Mouse (Mus musculus) granulocyte monocyte progenitor cell, adult 5-6 weeks (primary cell): Measurements from ENCODE around the gene A930017K11Rik. TPM values are rescaled to one million over a fixed set of nuclear protein-coding genes. Genes with fewer than 3 reads are reported as not detected.

ENCODE experiments used
- ATAC-seq: replicated peaks from 2 replicates; pipeline ENCODE4 v1.8.0; 2016; ENCODE audit warnings: mild to moderate bottlenecking, moderate TSS enrichment, inconsistent platforms; ENCODE audit not compliant: poor library complexity, severe bottlenecking
- total RNA-seq, 2 experiments: library from RNA; stranded (forward) in 1 of 2; stranded (reverse) in 1 of 2; fragments of 200-712, 200-1000 nt in 1 of 2; fragments of >200 nt in 1 of 2; fragmentation: Nextera tagmentation in 1 of 2; gene quantifications; 2 replicates each; pipeline ENCODE4 v1.2.3; 2014 to 2017

A930017K11Rik gene
- total RNA-seq, 2 experiments from 2014 or later: not detected

DNA sequence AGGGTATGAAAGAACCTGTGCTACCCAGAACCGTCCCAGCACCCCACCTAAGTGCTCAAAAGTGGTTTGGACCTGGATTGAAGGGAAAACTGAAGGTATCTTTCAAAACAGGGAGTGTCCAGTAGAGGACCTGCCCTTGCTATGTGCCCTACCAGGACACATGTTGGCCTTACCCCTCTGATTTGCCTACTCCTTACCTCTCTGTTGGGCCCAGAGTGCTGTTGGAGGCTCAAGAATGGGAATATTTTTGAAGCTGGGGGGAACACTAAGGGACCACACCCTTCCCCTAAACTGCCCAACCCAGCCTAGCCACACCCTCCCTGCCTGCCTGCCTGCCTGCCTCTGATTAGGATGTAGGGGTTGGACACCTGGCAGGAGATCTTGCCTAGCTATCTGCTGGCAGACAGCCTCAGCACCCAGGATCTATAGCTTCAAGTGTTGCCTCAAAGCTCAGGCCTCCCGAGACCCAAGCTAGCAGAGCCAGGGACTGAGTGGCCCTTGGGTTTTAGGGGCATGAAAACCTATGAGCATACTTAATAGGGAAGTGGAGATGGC, 9.7 kb downstream of the A930017K11Rik start:
- no peak for ATAC-seq

DNA sequence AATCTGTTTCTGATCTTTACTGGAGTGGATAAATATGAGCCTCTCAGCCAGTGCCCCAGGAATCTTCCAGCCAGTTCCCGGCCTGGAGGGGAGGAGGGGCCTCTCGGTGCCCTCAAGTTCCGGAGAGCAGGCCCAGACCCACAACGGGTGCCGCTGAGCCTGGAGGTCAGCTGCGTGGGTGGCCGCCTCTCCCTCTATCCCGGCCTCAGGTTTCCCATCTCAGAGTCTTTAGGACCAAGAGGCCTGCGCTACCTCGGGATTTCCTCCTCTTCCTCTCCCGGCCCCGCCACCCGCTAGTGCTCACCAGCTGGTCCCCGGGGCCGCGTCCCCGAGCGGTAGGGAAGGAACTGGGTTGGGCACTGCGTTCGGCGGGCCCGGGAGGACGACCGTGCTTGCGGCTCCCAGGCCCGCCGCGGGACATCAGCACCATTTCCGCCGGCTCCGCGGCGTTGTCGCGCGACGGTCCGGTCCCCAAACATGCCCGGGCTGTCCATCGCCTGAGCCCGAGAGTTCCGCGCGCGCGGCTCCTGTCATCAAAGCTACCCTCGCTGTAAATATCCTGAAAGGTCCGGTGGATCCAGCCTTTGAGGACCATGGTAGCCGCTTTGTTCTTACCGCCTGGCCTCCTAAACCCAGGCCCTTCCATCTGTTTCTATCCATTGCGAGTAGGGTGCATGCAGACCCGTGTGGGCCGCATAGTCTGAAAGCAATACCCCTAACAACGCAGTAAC, 10.7 kb downstream of the A930017K11Rik start:
- peak; percentile 84 for ATAC-seq

DNA sequence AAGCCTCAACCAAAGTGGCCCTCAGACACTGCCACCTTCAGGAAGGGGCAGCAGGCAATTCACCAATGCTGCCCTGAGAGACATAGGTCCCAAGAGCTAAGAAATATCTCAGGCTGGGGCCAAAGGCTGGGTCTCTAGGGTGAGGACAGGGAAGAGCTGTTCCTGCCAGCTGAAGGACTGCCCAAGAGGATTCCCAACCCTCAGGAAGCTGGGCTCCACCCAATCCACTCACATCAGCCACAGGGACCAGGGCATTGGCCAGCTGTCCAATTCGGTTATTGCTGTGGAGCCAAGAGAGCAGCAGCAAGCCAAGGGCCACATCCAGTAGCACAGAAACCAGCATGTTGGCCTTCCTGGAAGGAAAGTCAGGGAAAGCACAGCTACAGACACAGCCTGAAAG, 17.8 kb downstream of the A930017K11Rik start:
- ATAC-seq: no peak

DNA sequence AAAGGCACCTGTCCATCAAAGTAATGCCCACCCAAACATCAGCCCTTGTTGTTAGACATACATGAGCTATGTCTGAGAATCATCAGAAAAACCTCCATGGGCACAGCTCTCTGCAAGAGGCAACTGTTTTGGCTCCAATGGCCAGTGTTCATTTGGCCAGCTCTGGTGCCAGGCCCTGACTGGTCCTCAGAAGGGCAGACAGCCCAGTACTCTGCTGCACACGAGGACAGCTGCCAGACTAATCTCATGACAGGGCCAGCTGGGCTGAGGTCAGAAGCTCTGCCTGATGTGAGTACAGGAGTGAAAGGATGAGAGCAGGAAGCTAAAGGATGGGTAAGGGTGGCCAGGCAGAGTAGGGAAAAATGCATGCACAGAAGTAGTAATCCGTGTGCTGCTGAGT, 27.0 kb downstream of the A930017K11Rik start:
- ATAC-seq: no peak

DNA sequence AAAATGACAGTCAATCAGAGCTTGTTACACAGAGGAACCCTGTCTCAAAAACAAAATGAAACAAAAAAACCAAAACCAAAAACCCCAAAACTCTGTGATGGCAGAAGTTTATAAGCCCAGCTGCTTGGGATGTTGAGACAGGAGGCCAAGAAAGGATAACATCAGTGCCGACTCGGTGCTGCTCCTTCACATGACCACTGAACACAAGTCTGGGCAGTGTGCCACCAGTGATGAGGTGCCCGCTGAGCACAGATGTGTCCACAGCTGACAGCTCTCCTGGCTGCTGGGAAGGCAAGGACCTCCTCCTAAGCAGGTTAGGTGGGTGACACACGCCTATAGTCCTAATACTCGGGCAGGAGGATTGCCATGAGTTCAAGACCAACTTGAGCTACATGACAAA, 30.2 kb downstream of the A930017K11Rik start:
- ATAC-seq: no peak

DNA sequence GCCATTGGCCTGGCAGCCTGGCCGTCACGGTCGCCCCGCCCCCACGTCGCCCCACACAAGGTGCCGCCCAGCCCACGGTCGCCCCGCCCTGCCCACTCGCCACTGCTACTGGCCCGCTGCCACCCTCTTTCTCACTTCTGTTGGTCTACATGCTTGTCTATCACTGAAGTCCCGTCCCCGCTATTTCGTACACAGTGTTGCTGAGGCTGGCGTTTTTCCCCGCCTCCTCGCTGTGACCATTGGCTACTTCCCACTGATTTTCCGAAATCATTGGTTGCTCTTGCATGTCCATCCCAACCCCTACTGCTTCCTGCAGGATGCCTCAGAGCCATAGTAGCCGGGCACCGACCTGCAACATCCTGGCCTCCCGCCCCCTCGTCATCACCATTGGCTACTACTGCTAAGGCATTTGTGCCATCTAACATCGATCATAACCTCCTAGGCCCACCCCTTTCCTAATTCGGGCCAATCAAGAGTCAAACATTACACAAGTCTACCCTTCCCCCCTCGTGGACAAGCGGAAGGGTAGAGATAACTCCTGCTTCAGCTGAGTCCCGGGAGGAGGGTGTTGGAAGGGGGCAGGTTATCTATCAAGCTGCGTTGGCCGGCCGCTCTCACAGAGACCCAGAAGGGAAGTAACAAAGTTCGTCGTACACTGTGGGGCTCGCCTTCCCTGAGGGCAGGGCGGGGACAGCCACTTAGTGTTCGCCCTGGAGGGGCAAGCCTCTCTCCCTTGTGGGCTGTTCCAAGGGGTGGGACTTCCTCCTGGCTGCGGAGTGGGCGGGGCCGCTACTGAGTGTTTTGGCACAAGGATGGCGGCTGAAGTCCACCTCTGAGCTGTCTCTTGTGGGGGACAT, 32.4 kb downstream of the A930017K11Rik start:
- peak; percentile 88 for ATAC-seq

DNA sequence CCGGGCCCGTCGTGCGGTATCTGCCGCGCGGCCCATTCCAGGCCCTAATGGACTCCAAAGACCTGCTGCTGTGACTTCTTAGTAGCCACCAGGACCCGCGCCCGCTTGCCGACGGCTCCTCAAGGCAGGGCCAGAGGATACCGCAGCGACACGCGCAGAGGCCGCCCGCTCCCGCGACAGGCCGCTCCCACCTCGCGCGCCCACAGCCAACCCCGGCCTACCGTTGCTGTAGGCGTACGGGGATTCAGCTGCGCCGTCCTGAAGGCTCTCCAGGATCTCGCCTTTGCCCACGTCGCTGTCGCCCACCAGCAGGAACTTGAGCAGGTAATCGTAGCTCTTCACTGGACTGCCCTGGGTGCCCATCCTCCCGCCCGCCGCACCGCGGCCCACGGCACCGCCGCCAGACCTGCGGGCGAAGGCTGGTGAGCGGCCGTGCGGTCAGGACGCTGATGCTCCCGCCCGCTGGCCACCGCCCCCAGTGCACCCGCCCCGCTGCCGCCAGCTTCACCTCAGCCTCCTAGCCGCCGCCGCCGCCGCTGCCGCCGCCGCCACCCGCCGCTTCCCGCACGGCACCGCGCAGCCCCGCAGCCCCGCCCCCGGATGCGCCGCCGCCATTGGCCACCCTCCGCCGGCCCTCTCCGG, 33.1 kb downstream of the A930017K11Rik start, which contains the start of gene Rab40c:
Gene Rab40c (minus strand): TSS at position 584 of the 642 bp plus-strand sequence.
- no peak for ATAC-seq

DNA sequence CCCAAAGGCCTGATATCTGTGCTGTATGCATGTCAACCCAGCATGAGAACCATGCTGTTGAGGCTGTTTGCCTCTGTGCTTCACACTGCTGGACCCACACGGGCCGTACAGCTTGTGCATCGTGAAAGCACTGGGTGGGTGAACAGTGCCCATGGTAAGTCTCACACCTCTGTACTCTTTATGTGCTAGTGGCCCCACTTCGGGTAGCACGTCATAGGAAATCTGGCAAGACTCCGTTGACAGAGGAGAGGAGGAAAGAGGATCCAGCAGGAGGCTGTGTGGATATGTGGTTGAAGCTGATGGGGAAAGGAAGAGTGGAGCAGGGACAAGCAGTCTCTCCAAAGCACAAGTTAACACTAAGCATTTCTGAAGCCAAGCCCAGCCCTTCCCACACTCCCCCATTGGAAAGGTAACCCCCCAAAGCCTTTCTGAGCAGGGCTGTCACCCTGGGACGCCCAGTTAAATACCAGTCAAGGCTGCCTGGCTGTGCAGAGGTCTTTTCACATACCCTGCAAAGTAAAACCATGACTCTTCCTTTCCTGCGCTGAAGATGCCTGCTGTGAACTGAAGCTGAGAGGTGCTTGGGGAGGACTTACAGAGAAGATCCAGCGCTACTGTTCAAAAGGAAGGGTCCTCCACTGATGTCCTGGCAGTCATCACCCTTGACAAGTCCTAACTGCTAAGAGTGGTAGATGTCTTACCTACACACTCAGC, 34.2 kb downstream of the A930017K11Rik start:
- ATAC-seq: no peak

DNA sequence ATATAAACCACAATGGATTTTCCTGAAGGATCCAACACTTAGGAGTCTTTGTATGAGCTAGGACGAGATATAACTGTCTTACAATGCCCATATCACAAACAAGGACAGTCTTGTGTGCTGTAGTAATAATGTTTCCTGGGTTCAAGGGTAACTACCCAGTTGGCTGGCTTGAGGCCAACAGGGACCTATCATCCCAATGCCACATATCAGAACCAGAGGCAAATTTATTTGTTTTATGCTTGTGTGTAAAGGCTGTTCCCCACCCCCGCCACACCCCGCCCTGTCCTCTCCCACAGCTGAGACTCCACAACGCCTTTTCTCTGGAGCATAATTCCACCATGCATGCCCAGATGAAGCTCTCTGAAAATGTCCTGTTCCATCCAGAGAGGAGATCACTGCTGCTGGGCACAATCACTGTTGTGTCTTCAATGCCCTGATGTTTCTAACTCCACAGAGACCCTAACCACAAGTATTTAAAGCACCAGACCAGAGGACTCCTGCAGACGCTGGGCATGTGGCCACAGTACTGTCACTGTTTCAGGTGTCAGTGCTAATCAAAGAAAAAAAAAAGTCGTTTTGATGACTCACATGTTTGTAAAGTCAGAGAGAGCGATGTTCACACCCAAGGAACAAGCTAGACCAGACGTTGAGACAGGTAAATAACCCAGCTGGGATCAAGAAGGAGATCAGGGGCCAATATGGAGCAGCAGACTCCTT, 35.3 kb downstream of the A930017K11Rik start:
- no peak for ATAC-seq

DNA sequence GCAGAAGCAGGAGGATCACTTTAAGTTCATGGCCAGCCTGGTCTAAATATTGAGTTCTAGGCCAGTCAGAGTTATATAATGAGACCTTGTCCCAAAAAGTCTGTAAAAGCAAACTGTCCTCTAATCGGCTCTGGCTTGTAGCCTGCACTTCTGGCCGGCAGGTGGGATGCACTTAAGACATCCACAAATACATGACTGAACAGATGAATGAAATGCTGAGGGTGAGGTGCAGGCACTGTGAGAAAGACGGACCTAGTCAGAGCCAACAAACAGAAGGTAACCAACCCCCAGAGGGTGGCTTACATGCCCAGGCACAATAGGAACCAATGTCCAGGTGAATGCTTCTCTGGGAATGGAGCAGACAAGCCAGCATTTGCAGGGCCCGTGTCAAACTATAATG, 38.1 kb downstream of the A930017K11Rik start:
- ATAC-seq: no peak

DNA sequence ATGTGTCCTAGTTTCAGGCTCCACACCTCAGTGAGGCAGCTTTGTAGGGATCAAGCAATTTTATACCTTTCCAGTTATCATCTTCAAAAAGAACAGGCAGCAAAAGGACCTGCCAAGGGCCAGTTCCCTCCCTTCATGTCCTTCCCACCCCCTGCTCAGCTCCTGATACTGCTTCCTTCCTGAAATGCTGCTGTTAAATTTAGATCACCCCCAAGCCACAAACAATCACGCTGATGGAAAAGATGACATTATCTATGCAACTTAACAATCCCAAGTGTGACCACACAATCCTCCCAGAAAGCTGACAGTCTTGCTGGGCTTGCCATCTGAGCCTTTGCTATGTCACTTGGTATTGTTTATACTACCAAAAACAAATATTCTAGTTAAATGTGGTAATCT, 38.5 kb downstream of the A930017K11Rik start:
- peak; percentile 67 for ATAC-seq

DNA sequence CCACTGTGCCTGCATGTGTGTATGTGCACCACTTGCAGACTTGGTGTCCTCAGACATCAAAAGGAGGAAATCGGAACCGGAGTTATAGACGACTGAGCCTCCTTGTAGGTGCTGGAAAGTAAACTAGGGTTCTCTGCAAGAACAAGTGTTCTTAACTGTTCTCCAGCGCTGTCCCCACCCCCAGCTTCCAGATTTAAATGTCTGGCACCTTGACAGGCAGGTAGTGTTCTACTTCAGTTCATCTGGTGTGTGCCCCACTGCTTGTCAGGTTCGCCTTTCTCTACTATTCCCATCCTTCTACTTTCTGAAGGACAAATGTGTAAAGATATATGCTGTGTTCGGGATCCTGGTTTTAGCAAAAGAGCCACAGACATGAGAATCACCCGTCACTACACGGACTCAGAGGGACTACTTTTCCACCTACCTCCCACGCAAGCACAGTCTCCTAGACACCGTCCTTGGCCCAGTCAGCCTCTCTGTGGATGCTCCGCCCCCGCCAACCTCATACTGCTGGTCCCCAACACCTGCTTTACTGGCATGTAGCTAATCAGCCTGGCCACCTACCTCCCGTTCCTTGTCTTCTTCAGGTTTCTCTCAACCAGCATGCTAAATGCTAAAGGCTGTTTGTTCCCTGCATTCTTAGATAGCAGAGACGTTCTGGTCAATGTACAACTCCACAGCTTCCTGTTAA, 39.0 kb downstream of the A930017K11Rik start:
- ATAC-seq: no peak

DNA sequence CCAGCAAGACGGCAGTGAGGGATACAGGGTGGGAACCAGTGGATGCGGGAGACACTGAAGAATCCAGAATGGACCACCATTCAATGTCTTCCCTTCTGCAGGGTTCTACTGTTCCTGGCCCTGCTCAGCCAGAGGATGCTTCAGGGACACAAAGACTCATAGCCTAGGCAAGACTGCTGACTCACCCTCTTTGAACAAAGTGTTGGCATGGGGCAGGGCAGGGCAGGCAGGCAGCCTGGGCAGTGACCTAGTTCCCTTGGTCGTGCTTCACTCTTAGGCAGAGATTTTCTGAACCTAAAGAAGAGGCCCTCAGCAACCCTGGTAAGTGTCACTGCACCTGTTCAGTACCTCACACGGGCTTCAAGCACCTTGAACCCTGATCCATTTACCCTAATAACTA, 40.5 kb downstream of the A930017K11Rik start:
- ATAC-seq: no peak

DNA sequence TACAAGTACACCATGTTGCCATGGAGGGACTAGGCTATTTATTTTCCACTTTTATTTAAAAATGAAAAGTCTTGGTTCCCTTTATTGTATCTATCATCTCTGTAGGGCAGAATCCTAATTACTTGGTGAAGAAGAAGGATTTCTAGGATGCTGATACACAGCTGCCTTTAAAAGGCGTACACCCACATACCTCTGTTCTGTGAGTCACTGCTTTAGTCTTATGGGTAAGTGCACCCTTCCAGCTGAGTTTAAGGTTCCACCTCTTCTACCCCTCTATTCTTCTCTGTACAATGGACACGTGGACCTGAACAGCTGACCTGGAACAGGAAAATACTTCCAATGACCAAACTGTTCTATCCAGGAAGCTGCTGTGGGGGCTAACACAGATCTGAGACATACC, 44.7 kb downstream of the A930017K11Rik start:
- no peak for ATAC-seq

DNA sequence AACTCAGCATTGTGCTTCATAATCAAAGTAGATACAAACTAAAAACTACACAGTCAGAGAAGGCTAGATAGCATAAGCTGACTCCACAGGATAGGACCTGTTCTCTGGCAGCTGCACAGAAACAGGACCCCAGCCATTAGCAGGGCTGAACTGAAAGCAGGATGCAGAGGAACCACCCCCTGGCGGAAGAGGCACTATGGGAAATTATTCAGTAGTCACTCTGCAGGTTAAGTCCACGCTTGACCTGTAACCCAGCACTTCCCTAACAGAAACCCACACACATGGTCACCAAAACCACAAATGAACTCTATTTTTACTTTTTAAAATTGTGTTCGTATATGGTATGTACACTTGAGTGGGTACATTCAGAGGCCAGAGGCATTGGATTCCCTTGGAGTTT, 49.3 kb downstream of the A930017K11Rik start:
- no peak for ATAC-seq

DNA sequence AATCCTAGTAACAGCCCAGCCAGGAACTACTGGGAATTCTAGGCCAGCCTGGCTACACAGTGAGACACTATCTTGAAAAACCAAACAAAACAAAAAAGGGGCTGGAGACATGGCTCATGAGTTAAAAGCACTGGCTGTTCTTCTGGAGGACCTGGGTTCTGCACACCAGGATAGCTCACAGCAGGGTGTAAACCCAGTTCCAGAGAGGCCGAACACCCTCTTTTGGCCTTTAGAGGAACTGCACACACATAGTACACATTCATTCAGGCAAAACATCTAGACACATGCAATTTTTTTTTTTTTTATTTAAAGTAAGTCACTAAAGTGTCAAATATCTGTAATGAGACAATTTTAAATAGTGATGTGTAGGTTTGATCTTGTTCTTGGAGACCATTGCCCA, 52.2 kb downstream of the A930017K11Rik start:
- no peak for ATAC-seq
